Mouse (Mus musculus): Measurements from ENCODE around the gene Rad51ap1. TPM values are rescaled to one million over a fixed set of nuclear protein-coding genes. Genes with fewer than 3 reads are reported as not detected.

The Rad51ap1 gene
- 16.8 and 17.0 TPM in 2 replicates for polyA plus RNA-seq (2012)

GRCm38 (mm10) chr6:126939487-126940171 is at the start of gene Rad51ap1, which contains the start of gene D6Wsu163e:
Rad51ap1 (minus strand) TSS chr6:126939587.
D6Wsu163e (plus strand) TSS chr6:126939962.

GRCm38 (mm10) chr6:126921111-126921881 is 18.1 kb downstream of the Rad51ap1 start, which contains the start of gene Dyrk4:
Dyrk4 (minus strand) TSS chr6:126921839.

Other genes starting within 250 kb of the Rad51ap1 start
- gene Kcna6, start 198.9 kb downstream of the Rad51ap1 start, polyA plus RNA-seq (2012), result not detected in 2 replicates
- gene Ndufa9, start 90.5 kb downstream of the Rad51ap1 start, polyA plus RNA-seq (2012), result 3.8 and 4.5 TPM in 2 replicates
- gene Akap3, start 86.5 kb downstream of the Rad51ap1 start, polyA plus RNA-seq (2012), result not detected in 2 replicates
- 0.05 TPM in 1 of 2 replicates, not detected in the other for gene Dyrk4, start 17.7 kb downstream of the Rad51ap1 start, polyA plus RNA-seq (2012)
- 2.9 and 3.1 TPM in 2 replicates for gene D6Wsu163e, start 375 bp upstream of the Rad51ap1 start, polyA plus RNA-seq (2012)
- gene Fgf6, start 76.0 kb upstream of the Rad51ap1 start, polyA plus RNA-seq (2012), result not detected in 2 replicates
- gene Fgf23, start 133.3 kb upstream of the Rad51ap1 start, polyA plus RNA-seq (2012), result not detected in 2 replicates
- gene Tigar, start 170.0 kb upstream of the Rad51ap1 start, polyA plus RNA-seq (2012), result 1.9 and 3.0 TPM in 2 replicates
- 156 and 162 TPM in 2 replicates for gene Ccnd2, start 212.6 kb upstream of the Rad51ap1 start, polyA plus RNA-seq (2012)

Data from megakaryocyte-erythroid progenitor cell, adult 5 weeks (primary cell).